Mouse (Mus musculus): ENCODE data around the gene Zmynd11. TPM values are rescaled to one million over a fixed set of nuclear protein-coding genes. Genes with fewer than 3 reads are reported as not detected.
A peak's percentile ranks its signal among the peaks of the same experiment; 100 is the strongest.
"Not testable (repeated sequence)": the region's sequence is repeated elsewhere in the genome, so short reads cannot be mapped to it uniquely, and the experiment has no call there.

Gene Zmynd11
- polyA plus RNA-seq, 1 experiment from 2014 or later = 139 TPM

DNA sequence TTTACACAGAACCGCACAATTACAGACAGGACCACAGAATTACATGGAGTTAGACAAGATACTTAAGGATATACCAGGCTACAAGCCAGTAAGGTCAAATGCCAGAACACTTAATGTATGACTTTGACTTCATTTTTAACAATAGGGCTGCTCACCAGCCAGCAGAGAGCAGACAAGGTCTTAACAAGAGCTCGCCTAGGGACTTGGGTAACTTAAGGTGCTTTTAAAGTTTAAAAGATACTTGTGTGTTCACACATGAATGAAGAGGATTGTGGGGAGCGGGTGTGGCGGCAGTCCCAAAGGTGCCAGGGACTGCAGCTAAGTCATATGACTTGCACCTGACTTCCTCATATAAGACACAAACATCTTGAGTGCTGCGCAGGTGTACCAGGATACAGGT is 32.9 kb downstream of the Zmynd11 start:
- ATAC-seq (ENCODE audit: low read depth) = not testable (repeated sequence)
- 93% methylated on average over 4 of the region's 5 CpGs for WGBS

GRCm38 (mm10) chr13:9729073-9729472 is 36.1 kb downstream of the Zmynd11 start:
- ATAC-seq (ENCODE audit: low read depth) = no peak
- WGBS = 48% methylated on average over 1 of the region's 1 CpGs
- no peak overlapping the region for H3K27ac ChIP-seq (ENCODE audit: low read length)

More for the DNA sequence above, 32.9 kb downstream of the Zmynd11 start:
- not testable (repeated sequence) for H3K9me3 ChIP-seq (ENCODE audit: control insufficient read depth, low read length); H3K27ac ChIP-seq (ENCODE audit: low read length); H3K27me3 ChIP-seq (ENCODE audit: control insufficient read depth, insufficient read depth, low read depth, low read length); H3K36me3 ChIP-seq (ENCODE audit: control insufficient read depth, insufficient read depth, low read length); H3K4me3 ChIP-seq (ENCODE audit: low read length); H3K4me1 ChIP-seq (replicated peaks; ENCODE audit: control insufficient read depth, insufficient read depth, low read length); H3K4me2 ChIP-seq (ENCODE audit: low read depth, low read length); H3K9ac ChIP-seq (ENCODE audit: low read length)

GRCm38 (mm10) chr13:9715224-9715623 is 49.9 kb downstream of the Zmynd11 start:
- Histone ChIP-seq H3K36me3 (ENCODE audit: control insufficient read depth, insufficient read depth, low read length) (peaks cover 6% of the 10 kb centered on the region; the same call in 1 of the 2 replicates), H3K9me3 (ENCODE audit: control insufficient read depth, low read length) (no peaks in the 10 kb centered on the region)
- 100% methylated on average over 1 of the region's 1 CpGs for WGBS

More at GRCm38 (mm10) chr13:9729073-9729472, 36.1 kb downstream of the Zmynd11 start:
- Histone ChIP-seq H3K4me1 (replicated peaks; ENCODE audit: control insufficient read depth, insufficient read depth, low read length) (no peaks in the 10 kb centered on the region), H3K4me2 (ENCODE audit: low read depth, low read length) (no peak overlapping the region), H3K9me3 (ENCODE audit: control insufficient read depth, low read length) (no peaks in the 10 kb centered on the region), H3K36me3 (ENCODE audit: control insufficient read depth, insufficient read depth, low read length) (peaks cover 4% of the 10 kb centered on the region), H3K9ac (ENCODE audit: low read length) (no peak overlapping the region), H3K4me3 (ENCODE audit: low read length) (no peak overlapping the region), H3K27me3 (ENCODE audit: control insufficient read depth, insufficient read depth, low read depth, low read length) (no peaks in the 10 kb centered on the region)

DNA sequence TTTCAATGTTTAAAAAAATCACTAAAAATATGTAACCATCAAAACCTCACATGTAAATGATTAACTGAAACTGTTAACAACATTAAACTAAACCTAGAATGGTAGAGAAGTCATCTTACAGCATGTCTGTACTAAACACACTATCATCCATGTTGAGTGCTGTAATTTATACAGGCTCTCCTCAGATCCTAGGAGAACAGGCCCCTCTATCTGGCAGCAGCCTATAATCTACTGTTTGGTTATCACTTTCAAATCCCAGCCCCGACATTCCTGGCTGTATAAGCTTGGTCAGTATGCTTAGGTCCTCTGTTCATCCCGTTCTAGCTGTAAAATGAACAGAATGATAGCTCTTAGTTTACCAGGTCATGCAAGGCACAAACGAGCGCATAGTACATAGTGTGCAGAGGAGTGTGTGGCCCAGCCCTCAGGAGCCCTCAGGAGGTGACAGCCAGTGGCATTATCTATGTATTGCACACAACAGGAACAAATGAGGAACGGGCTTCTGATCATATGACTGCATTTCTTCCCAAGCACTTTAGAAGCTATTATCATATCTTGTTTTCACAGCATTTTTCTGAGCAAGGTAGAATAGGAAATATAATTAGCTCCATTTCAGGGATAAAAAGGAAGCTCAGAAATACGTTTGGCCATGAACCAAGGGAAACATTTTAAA is 51.5 kb downstream of the Zmynd11 start:
- whole genome bisulfite sequencing = 81% methylated on average over 6 of the region's 6 CpGs
- H3K4me3 ChIP-seq (ENCODE audit: low read length) = no peak overlapping the region
- no peak overlapping the region for H3K9ac ChIP-seq (ENCODE audit: low read length)
- H3K4me2 ChIP-seq (ENCODE audit: low read depth, low read length) = no peak overlapping the region
- no peak overlapping the region for H3K27ac ChIP-seq (ENCODE audit: low read length)
- no peaks in the 10 kb centered on the region for H3K27me3 ChIP-seq (ENCODE audit: control insufficient read depth, insufficient read depth, low read depth, low read length)
- no peaks in the 10 kb centered on the region for H3K9me3 ChIP-seq (ENCODE audit: control insufficient read depth, low read length)
- H3K4me1 ChIP-seq (replicated peaks; ENCODE audit: control insufficient read depth, insufficient read depth, low read length) = no peaks in the 10 kb centered on the region
- no peak for ATAC-seq (ENCODE audit: low read depth)
- H3K36me3 ChIP-seq (ENCODE audit: control insufficient read depth, insufficient read depth, low read length) = peaks cover 3% of the 10 kb centered on the region; the same call in 1 of the 2 replicates

More at GRCm38 (mm10) chr13:9715224-9715623, 49.9 kb downstream of the Zmynd11 start:
- H3K4me2 ChIP-seq (ENCODE audit: low read depth, low read length) = no peak overlapping the region
- no peaks in the 10 kb centered on the region for H3K27me3 ChIP-seq (ENCODE audit: control insufficient read depth, insufficient read depth, low read depth, low read length)
- no peaks in the 10 kb centered on the region for H3K4me1 ChIP-seq (replicated peaks; ENCODE audit: control insufficient read depth, insufficient read depth, low read length)
- no peak overlapping the region for H3K27ac ChIP-seq (ENCODE audit: low read length)
- no peak overlapping the region for H3K9ac ChIP-seq (ENCODE audit: low read length)
- ATAC-seq (ENCODE audit: low read depth) = no peak
- no peak overlapping the region for H3K4me3 ChIP-seq (ENCODE audit: low read length)

GRCm38 (mm10) chr13:9712971-9713370 is 52.2 kb downstream of the Zmynd11 start:
- no peak overlapping the region for H3K4me2 ChIP-seq (ENCODE audit: low read depth, low read length)
- H3K36me3 ChIP-seq (ENCODE audit: control insufficient read depth, insufficient read depth, low read length) = peaks cover 5% of the 10 kb centered on the region; the same call in 1 of the 2 replicates
- H3K9ac ChIP-seq (ENCODE audit: low read length) = no peak overlapping the region
- no peak overlapping the region for H3K4me3 ChIP-seq (ENCODE audit: low read length)
- no peak for ATAC-seq (ENCODE audit: low read depth)
- no peak overlapping the region for H3K27ac ChIP-seq (ENCODE audit: low read length)
- H3K4me1 ChIP-seq (replicated peaks; ENCODE audit: control insufficient read depth, insufficient read depth, low read length) = no peaks in the 10 kb centered on the region
- WGBS = 82% methylated on average over 3 of the region's 3 CpGs
- no peaks in the 10 kb centered on the region for H3K9me3 ChIP-seq (ENCODE audit: control insufficient read depth, low read length)
- H3K27me3 ChIP-seq (ENCODE audit: control insufficient read depth, insufficient read depth, low read depth, low read length) = no peaks in the 10 kb centered on the region

DNA sequence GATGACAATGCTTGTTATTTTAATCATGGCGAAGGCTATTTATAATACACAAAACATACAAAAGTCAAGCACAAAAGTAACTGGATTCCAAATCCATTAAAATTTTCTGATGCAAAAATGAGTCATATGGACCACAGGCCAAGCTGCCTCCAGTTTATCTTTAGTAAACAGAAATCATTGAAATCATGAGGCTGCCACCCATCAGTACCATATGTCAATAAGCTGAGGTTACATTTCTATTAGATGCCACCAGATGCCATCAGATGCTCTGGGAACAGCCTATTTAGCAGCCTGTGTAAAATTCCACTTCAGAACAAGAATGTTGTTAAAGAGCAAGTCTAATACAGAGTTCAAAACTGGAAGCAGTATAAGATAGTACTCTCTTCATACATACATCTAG is 52.7 kb downstream of the Zmynd11 start:
- Histone ChIP-seq H3K9ac (ENCODE audit: low read length) (no peak overlapping the region), H3K4me3 (ENCODE audit: low read length) (no peak overlapping the region), H3K27ac (ENCODE audit: low read length) (no peak overlapping the region), H3K4me1 (replicated peaks; ENCODE audit: control insufficient read depth, insufficient read depth, low read length) (no peaks in the 10 kb centered on the region), H3K9me3 (ENCODE audit: control insufficient read depth, low read length) (no peaks in the 10 kb centered on the region), H3K36me3 (ENCODE audit: control insufficient read depth, insufficient read depth, low read length) (peaks cover 5% of the 10 kb centered on the region; the same call in 1 of the 2 replicates), H3K4me2 (ENCODE audit: low read depth, low read length) (no peak overlapping the region), H3K27me3 (ENCODE audit: control insufficient read depth, insufficient read depth, low read depth, low read length) (no peaks in the 10 kb centered on the region)
- WGBS = 95% methylated on average over 1 of the region's 1 CpGs
- ATAC-seq (ENCODE audit: low read depth) = no peak

- H3K4me2 ChIP-seq (ENCODE audit: low read depth, low read length) = no peak overlapping the region
- H3K9me3 ChIP-seq (ENCODE audit: control insufficient read depth, low read length) = no peaks in the 10 kb centered on the region
- peaks cover 2% of the 10 kb centered on the region; the same call in 1 of the 2 replicates for H3K36me3 ChIP-seq (ENCODE audit: control insufficient read depth, insufficient read depth, low read length)
- no peak overlapping the region for H3K27ac ChIP-seq (ENCODE audit: low read length)
- H3K4me3 ChIP-seq (ENCODE audit: low read length) = no peak overlapping the region
- H3K27me3 ChIP-seq (ENCODE audit: control insufficient read depth, insufficient read depth, low read depth, low read length) = no peaks in the 10 kb centered on the region
- WGBS = 80% methylated on average over 7 of the region's 7 CpGs
- no peaks in the 10 kb centered on the region for H3K4me1 ChIP-seq (replicated peaks; ENCODE audit: control insufficient read depth, insufficient read depth, low read length)
- ATAC-seq (ENCODE audit: low read depth) = no peak
- H3K9ac ChIP-seq (ENCODE audit: low read length) = no peak overlapping the region
Measured at GRCm38 (mm10) chr13:9708433-9709240, 56.5 kb downstream of the Zmynd11 start.

DNA sequence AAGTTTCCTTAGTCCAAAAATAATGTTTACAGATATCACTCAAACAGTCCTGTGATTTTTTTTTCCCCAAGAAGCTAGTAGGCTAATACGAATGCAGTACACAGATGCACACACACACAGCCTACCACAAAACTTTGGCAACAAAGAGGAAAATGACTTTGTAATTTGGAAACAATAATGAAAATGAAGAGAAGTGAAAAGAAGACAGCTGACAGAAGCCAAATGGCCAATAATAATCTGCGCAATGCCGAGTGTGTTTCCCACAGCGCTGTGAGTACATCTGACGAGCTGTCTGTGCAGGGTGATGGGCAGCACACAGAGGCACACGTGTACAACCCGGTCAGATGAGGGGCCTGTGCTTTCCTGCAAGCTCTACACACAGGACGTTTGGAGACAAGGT is 58.4 kb downstream of the Zmynd11 start:
- WGBS = 74% methylated on average over 8 of the region's 8 CpGs
- H3K36me3 ChIP-seq (ENCODE audit: control insufficient read depth, insufficient read depth, low read length) = peaks cover 2% of the 10 kb centered on the region; the same call in 1 of the 2 replicates
- no peaks in the 10 kb centered on the region for H3K27me3 ChIP-seq (ENCODE audit: control insufficient read depth, insufficient read depth, low read depth, low read length)
- H3K9me3 ChIP-seq (ENCODE audit: control insufficient read depth, low read length) = no peaks in the 10 kb centered on the region
- no peak overlapping the region for H3K9ac ChIP-seq (ENCODE audit: low read length)
- H3K4me1 ChIP-seq (replicated peaks; ENCODE audit: control insufficient read depth, insufficient read depth, low read length) = no peaks in the 10 kb centered on the region
- no peak overlapping the region for H3K4me3 ChIP-seq (ENCODE audit: low read length)
- no peak overlapping the region for H3K27ac ChIP-seq (ENCODE audit: low read length)
- peak; percentile 71 for ATAC-seq (ENCODE audit: low read depth)
- H3K4me2 ChIP-seq (ENCODE audit: low read depth, low read length) = no peak overlapping the region

GRCm38 (mm10) chr13:9702615-9703235 is 62.4 kb downstream of the Zmynd11 start:
- Histone ChIP-seq H3K36me3 (ENCODE audit: control insufficient read depth, insufficient read depth, low read length) (no peaks in the 10 kb centered on the region; the same call in 1 of the 2 replicates), H3K27me3 (ENCODE audit: control insufficient read depth, insufficient read depth, low read depth, low read length) (no peaks in the 10 kb centered on the region), H3K9me3 (ENCODE audit: control insufficient read depth, low read length) (no peaks in the 10 kb centered on the region), H3K9ac (ENCODE audit: low read length) (no peak overlapping the region), H3K4me1 (replicated peaks; ENCODE audit: control insufficient read depth, insufficient read depth, low read length) (no peaks in the 10 kb centered on the region), H3K27ac (ENCODE audit: low read length) (no peak overlapping the region), H3K4me2 (ENCODE audit: low read depth, low read length) (no peak overlapping the region), H3K4me3 (ENCODE audit: low read length) (no peak overlapping the region)
- WGBS = 77% methylated on average over 12 of the region's 12 CpGs
- ATAC-seq (ENCODE audit: low read depth) = no peak
